8 mouse cellular contexts compared by ENCODE assay signal in the genomic region with DNA sequence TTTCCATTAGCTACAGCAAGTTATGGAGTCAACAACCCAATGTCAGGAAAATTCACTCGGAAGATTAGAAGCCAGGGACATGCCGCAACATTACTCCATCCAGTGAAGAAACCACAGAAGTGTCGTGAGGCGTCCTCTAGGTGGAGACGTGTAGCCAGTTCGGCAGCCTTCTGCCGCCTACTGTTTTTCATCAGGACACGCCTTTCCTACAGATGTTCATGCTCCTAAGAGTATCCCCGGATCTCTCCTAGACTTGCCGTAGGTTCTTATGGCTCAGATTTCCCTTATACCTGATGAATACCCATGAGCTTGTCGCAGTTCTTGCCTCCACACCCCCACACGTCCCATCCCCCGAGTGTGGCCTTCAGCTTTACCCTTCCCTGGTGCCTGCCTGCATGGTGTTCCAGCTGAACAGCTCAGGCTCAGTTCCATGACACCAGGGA.
DNase-seq lines count a peak whose midpoint lies in the region; ATAC-seq lines count a peak whose summit lies in the region.

No protein-coding gene starts in this region.

- H3K4me3 ChIP-seq in heart, embryonic 13.5 days, result peak overlapping the region; percentile 22; the same call in 1 of the 2 replicates
- H3K4me3 ChIP-seq in kidney, embryonic 15.5 days (replicated peaks), result peak overlapping the region; percentile 11; the same call in 1 of the 2 replicates

- no peak for ATAC-seq in heart, embryonic 13.5 days (ENCODE audit: extremely low read depth, insufficient number of reproducible peaks, low FRiP score, low TSS enrichment)
- ATAC-seq in kidney, embryonic 15.5 days (replicated peaks; ENCODE audit: low FRiP score), result peak; percentile 92

- H3K4me2 ChIP-seq in heart, embryonic 13.5 days, result peak overlapping the region; percentile 59
- peak overlapping the region; percentile 49 for H3K4me2 ChIP-seq in kidney, embryonic 15.5 days

- no peaks in the 10 kb centered on the region for H3K27me3 ChIP-seq in heart, embryonic 13.5 days (replicated peaks)
- no peaks in the 10 kb centered on the region for H3K27me3 ChIP-seq in kidney, embryonic 15.5 days

- H3K36me3 ChIP-seq in heart, embryonic 13.5 days, result no peaks in the 10 kb centered on the region
- no peaks in the 10 kb centered on the region for H3K36me3 ChIP-seq in kidney, embryonic 15.5 days

- 8% methylated on average over 13 of the region's 13 CpGs for WGBS in heart, embryonic 13.5 days
- WGBS in kidney, embryonic 15.5 days, result 8% methylated on average over 13 of the region's 13 CpGs

- H3K9me3 ChIP-seq in heart, embryonic 13.5 days, result no peaks in the 10 kb centered on the region
- no peaks in the 10 kb centered on the region for H3K9me3 ChIP-seq in kidney, embryonic 15.5 days (replicated peaks)

- peak; percentile 68 for DNase-seq in urinary bladder, postnatal 14 days (ENCODE audit: low spot score)
- no peak for DNase-seq in urinary bladder, adult 2 months (ENCODE audit: low spot score)
- DNase-seq in embryo, embryonic 9.5 days (ENCODE audit: extremely low spot score), result peak; percentile 52
- peak; percentile 66 for DNase-seq in lung, postnatal 10 days
- peak; percentile 26 for DNase-seq in ovary, postnatal 14 days (ENCODE audit: low spot score)
- no peak for DNase-seq in T-cell, adult 2 months (ENCODE audit: low spot score)

- peaks cover 28% of the 10 kb centered on the region for H3K4me1 ChIP-seq in heart, embryonic 13.5 days
- H3K4me1 ChIP-seq in kidney, embryonic 15.5 days, result peaks cover 9% of the 10 kb centered on the region

- no peak overlapping the region for H3K27ac ChIP-seq in heart, embryonic 13.5 days (replicated peaks)
- no peak overlapping the region for H3K27ac ChIP-seq in kidney, embryonic 15.5 days

- no peak overlapping the region for H3K9ac ChIP-seq in heart, embryonic 13.5 days
- H3K9ac ChIP-seq in kidney, embryonic 15.5 days, result no peak overlapping the region

Comparison
In these comparisons a context has a peak if more than half of its experiments do, and no peak if none do; other contexts are left out.
1. DNase-seq: peak in urinary bladder, postnatal 14 days (single experiment), embryo, embryonic 9.5 days (single experiment), lung, postnatal 10 days (single experiment) and ovary, postnatal 14 days (single experiment); none in urinary bladder, adult 2 months (single experiment) and T-cell, adult 2 months (single experiment).